Mouse (Mus musculus): ENCODE results near the gene Dmkn. TPM values are rescaled to one million over a fixed set of nuclear protein-coding genes. Genes with fewer than 3 reads are reported as not detected.

The Dmkn gene
- polyA plus RNA-seq, 1 experiment, result 35.6 TPM

DNA sequence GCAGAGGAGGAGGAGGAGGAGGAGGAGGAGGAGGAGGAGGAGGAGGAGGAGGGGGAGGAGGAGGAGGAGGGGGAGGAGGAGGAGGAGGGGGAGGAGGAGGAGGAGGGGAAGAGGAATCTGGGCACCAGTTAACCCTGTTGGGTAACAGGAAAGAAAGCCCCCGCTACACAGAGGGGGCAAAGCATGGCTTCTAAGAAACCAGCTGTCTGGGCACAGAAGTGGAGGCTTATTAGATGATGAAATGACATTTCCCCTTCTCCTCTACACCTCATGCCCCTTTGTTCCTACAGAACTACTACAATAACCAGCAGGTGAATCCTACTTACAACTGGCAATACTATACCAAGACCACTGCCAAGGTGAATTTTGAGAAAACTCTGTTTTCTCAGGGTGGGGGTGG, 14.4 kb downstream of the Dmkn start:
- no peak for TF ChIP-seq CTCF (IDR thresholded peaks at IDR 0.05; ENCODE audit: borderline replicate concordance, control insufficient read depth, extremely low read depth, insufficient read depth, low read length, poor library complexity)
- TF ChIP-seq POLR2A (IDR thresholded peaks at IDR 0.05; ENCODE audit: control insufficient read depth, extremely low read depth, insufficient read depth, low read length, poor library complexity), result no peak
- H3K4me3 ChIP-seq (ENCODE audit: control insufficient read depth, insufficient read depth, low read length), result no peak overlapping the region
- no peaks in the 10 kb centered on the region for H3K36me3 ChIP-seq (ENCODE audit: control insufficient read depth, insufficient read depth, low read length)
- no peak overlapping the region for H3K27ac ChIP-seq (ENCODE audit: control insufficient read depth, insufficient read depth, low read length)
- H3K27me3 ChIP-seq (ENCODE audit: control insufficient read depth, insufficient read depth, low read length), result no peaks in the 10 kb centered on the region
- DNase-seq, result no peak
- no peaks in the 10 kb centered on the region for H3K4me1 ChIP-seq (replicated peaks; ENCODE audit: control insufficient read depth, insufficient read depth, low read length)
- 20% methylated on average over 1 of the region's 1 CpGs for WGBS

- no peaks in the 10 kb centered on the region for H3K4me1 ChIP-seq (replicated peaks; ENCODE audit: control insufficient read depth, insufficient read depth, low read length)
- peak; percentile 24 for DNase-seq
- TF ChIP-seq POLR2A (IDR thresholded peaks at IDR 0.05; ENCODE audit: control insufficient read depth, extremely low read depth, insufficient read depth, low read length, poor library complexity) (no peak), CTCF (IDR thresholded peaks at IDR 0.05; ENCODE audit: borderline replicate concordance, control insufficient read depth, extremely low read depth, insufficient read depth, low read length, poor library complexity) (peak; percentile 80)
- H3K36me3 ChIP-seq (ENCODE audit: control insufficient read depth, insufficient read depth, low read length), result no peaks in the 10 kb centered on the region
- H3K27ac ChIP-seq (ENCODE audit: control insufficient read depth, insufficient read depth, low read length), result no peak overlapping the region
- WGBS, result 49% methylated on average over 4 of the region's 4 CpGs
- H3K27me3 ChIP-seq (ENCODE audit: control insufficient read depth, insufficient read depth, low read length), result no peaks in the 10 kb centered on the region
- no peak overlapping the region for H3K4me3 ChIP-seq (ENCODE audit: control insufficient read depth, insufficient read depth, low read length)
Observed at GRCm38 (mm10) chr7:30781792-30782191, 18.2 kb downstream of the Dmkn start.

GRCm38 (mm10) chr7:30782658-30783057, 19.1 kb downstream of the Dmkn start:
- H3K27ac ChIP-seq (ENCODE audit: control insufficient read depth, insufficient read depth, low read length), result no peak overlapping the region
- H3K4me3 ChIP-seq (ENCODE audit: control insufficient read depth, insufficient read depth, low read length), result no peak overlapping the region
- no peaks in the 10 kb centered on the region for H3K27me3 ChIP-seq (ENCODE audit: control insufficient read depth, insufficient read depth, low read length)
- no peaks in the 10 kb centered on the region for H3K36me3 ChIP-seq (ENCODE audit: control insufficient read depth, insufficient read depth, low read length)
- TF ChIP-seq POLR2A (IDR thresholded peaks at IDR 0.05; ENCODE audit: control insufficient read depth, extremely low read depth, insufficient read depth, low read length, poor library complexity) (no peak), CTCF (IDR thresholded peaks at IDR 0.05; ENCODE audit: borderline replicate concordance, control insufficient read depth, extremely low read depth, insufficient read depth, low read length, poor library complexity) (no peak)
- 94% methylated on average over 3 of the region's 3 CpGs for WGBS
- no peak for DNase-seq
- no peaks in the 10 kb centered on the region for H3K4me1 ChIP-seq (replicated peaks; ENCODE audit: control insufficient read depth, insufficient read depth, low read length)

GRCm38 (mm10) chr7:30785154-30785553, 21.6 kb downstream of the Dmkn start:
- Histone ChIP-seq H3K36me3 (ENCODE audit: control insufficient read depth, insufficient read depth, low read length) (no peaks in the 10 kb centered on the region), H3K27ac (ENCODE audit: control insufficient read depth, insufficient read depth, low read length) (no peak overlapping the region), H3K4me3 (ENCODE audit: control insufficient read depth, insufficient read depth, low read length) (no peak overlapping the region), H3K27me3 (ENCODE audit: control insufficient read depth, insufficient read depth, low read length) (no peaks in the 10 kb centered on the region), H3K4me1 (replicated peaks; ENCODE audit: control insufficient read depth, insufficient read depth, low read length) (no peaks in the 10 kb centered on the region)
- TF ChIP-seq CTCF (IDR thresholded peaks at IDR 0.05; ENCODE audit: borderline replicate concordance, control insufficient read depth, extremely low read depth, insufficient read depth, low read length, poor library complexity) (no peak), POLR2A (IDR thresholded peaks at IDR 0.05; ENCODE audit: control insufficient read depth, extremely low read depth, insufficient read depth, low read length, poor library complexity) (no peak)
- 86% methylated on average over 1 of the region's 1 CpGs for WGBS
- DNase-seq, result no peak

DNA sequence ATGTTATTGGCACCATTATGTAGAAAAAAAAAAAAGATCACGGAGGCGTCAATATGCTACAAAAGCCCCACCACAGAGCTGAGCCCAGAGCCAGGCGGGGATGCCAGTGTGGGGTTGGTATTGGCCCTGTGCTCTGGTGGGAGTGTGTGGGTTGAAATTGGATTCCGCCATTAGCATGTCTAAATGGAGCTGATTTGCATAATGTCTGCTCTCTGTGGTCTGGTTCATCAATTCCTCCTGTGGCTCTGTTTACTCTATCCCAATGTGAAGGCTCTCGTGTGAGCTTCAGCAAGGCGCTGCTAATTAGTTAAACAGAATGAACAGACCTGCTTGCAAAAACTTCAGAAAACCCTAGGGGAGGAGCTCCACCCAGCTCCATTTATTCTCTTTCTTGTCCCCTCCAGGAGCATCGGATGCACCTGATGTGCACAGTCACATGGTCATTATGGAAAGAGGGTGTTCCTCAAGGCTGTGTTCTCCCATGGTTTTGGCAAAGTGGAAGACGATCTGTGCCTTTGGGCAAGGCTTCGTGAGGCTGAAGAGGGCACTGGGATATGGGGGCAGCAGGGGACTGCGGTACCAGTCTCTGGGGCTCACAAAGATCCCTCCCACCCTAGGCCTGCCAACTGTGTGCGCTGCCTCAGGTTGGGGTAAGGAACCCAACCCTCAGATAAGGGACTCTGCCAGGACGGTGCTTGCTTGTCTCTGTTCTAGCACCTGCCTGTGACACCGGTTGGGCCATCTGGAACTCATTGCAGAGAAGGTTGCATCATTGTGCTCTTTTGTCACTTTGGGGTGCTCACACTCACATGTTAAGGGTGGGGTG, 22.4 kb downstream of the Dmkn start:
- no peak for DNase-seq
- Histone ChIP-seq H3K4me1 (replicated peaks; ENCODE audit: control insufficient read depth, insufficient read depth, low read length) (no peaks in the 10 kb centered on the region), H3K27me3 (ENCODE audit: control insufficient read depth, insufficient read depth, low read length) (no peaks in the 10 kb centered on the region), H3K4me3 (ENCODE audit: control insufficient read depth, insufficient read depth, low read length) (no peak overlapping the region), H3K27ac (ENCODE audit: control insufficient read depth, insufficient read depth, low read length) (no peak overlapping the region), H3K36me3 (ENCODE audit: control insufficient read depth, insufficient read depth, low read length) (no peaks in the 10 kb centered on the region)
- WGBS, result 93% methylated on average over 13 of the region's 13 CpGs
- TF ChIP-seq POLR2A (IDR thresholded peaks at IDR 0.05; ENCODE audit: control insufficient read depth, extremely low read depth, insufficient read depth, low read length, poor library complexity), result no peak
- no peak for TF ChIP-seq CTCF (IDR thresholded peaks at IDR 0.05; ENCODE audit: borderline replicate concordance, control insufficient read depth, extremely low read depth, insufficient read depth, low read length, poor library complexity)

- Histone ChIP-seq H3K4me1 (replicated peaks; ENCODE audit: control insufficient read depth, insufficient read depth, low read length) (no peaks in the 10 kb centered on the region), H3K4me3 (ENCODE audit: control insufficient read depth, insufficient read depth, low read length) (no peak within 1 kb of the TSS), H3K27me3 (ENCODE audit: control insufficient read depth, insufficient read depth, low read length) (no peaks in the 10 kb centered on the region), H3K36me3 (ENCODE audit: control insufficient read depth, insufficient read depth, low read length) (no peaks in the 10 kb centered on the region), H3K27ac (ENCODE audit: control insufficient read depth, insufficient read depth, low read length) (no peak within 1 kb of the TSS)
- 80% methylated on average over 15 of the region's 15 CpGs for WGBS
- no peak for TF ChIP-seq CTCF (IDR thresholded peaks at IDR 0.05; ENCODE audit: borderline replicate concordance, control insufficient read depth, extremely low read depth, insufficient read depth, low read length, poor library complexity)
- TF ChIP-seq POLR2A (IDR thresholded peaks at IDR 0.05; ENCODE audit: control insufficient read depth, extremely low read depth, insufficient read depth, low read length, poor library complexity), result no peak
- DNase-seq, result no peak
Observed at GRCm38 (mm10) chr7:30787377-30788022, 23.9 kb downstream of the Dmkn start, which contains the start of gene Krtdap. Gene Krtdap (plus strand): TSS chr7:30787896.

Data from thymus, adult 2 months (tissue).